Mouse (Mus musculus) induced T-regulatory cell, adult 2 months (primary cell): ENCODE data around the gene Tox4.
"Not testable (repeated sequence)": the region's sequence is repeated elsewhere in the genome, so short reads cannot be mapped to it uniquely, and the experiment has no call there.

Experiments
- DNase-seq: peaks from one replicate; pipeline ENCODE4 v3.0.0-alpha.2; 2012; ENCODE audit warnings: low read depth

The Tox4 gene

DNA sequence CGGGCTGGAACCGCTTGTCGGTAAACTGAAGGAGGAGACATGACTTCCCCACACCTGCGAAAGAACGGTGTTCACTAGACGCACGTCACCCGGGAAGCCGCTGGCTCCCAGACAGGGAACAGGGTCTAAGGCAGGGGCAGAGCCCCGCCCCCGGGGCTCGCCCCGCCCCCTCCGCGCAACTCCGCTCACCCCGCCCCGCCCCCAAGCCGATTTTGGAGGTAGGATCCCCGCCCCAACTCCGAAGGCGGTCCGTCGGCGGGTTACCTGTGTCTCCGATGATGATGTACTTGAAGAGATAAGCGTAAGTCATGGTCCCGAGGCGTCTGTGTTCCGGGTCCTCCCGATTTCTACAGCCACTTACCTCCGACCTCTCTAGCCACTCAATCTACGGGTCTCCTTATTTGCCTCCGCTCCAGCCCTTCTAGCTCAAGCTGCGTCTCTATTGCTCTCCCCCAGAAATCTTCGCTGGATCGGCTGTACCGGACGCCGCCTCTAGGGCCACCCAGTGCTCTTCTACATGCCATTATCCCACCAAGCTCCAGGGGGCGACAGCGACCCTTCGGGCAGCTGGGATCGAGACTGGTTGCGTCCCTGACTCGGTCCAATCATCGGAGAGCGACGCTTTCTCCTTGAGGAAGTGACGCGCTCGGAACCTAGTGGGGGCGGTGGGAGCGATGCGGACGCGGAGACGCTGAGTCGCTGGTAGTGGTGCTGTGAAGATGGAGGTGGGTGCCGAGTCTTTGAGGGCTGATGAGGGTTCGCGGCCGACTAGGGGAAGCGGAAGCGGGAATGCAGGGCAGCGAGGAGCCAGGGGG, at the start of gene Tox4, which contains the start of gene Rab2b:
TSS of gene Tox4 (plus strand) at position 215 of the 815 bp plus-strand sequence.
TSS of gene Rab2b (minus strand) at position 614 of the 815 bp plus-strand sequence.
- DNase-seq, result peak; percentile 100

DNA sequence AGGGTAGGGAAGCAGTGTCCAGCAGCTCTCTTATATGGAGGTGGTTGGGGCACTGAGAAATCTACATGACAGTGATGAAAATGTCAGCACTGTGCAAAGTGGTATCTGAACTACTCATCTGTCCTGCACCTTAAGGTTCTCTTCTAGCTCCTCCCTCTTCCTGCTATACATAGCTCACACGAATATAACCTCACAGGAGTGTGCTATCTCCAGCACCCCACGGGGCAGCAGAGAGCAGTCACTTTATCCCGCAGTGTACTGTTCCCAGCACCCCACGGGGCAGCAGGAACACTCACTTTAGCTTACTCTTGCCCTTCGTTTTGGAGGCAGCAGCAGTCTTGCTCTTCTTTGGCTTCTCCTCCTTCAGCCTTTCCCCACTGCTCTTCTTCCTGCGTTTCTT, 46.7 kb upstream of the Tox4 start:
- DNase-seq, result no peak

DNA sequence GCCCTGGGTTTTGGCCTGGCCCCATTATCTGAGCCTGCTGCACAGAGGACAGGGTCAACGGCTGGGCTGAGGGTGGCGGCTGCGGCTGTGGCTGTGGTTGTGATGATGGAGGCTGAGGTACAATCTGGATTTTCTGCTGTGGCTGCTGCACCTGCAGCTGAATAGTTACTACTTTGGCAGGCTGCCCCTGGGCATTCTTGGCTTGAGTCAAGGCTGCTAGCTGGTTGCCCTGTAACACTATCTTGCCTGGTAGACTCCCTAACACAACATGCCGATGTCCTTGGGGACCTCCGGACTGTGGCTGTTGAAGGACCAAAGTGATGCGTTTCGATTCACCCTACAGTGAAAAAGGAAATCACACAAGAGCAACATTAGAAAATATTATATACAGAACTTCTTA, 43.8 kb upstream of the Tox4 start:
- no peak for DNase-seq

DNA sequence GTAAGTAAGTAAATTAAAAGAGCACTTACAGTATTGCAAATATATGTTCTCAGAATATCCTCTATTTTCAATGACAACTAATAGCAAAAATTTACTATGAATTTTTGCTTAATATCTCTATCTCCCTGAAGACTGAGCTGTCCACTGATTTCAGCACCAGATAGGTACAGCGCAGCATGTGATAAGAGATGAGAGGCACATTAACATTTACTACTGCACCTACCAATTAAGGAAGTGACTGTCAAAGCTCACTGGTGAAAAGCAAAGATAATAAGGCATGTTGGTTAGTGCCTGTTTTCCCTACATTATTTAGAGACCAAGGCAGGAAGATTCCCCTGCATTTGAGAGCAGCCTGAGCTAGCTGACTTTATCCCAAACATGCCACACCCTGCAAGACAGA, 42.7 kb upstream of the Tox4 start:
- no peak for DNase-seq

GRCm38 (mm10) chr14:52244041-52244689, 34.8 kb upstream of the Tox4 start:
- DNase-seq, result peak; percentile 100

DNA sequence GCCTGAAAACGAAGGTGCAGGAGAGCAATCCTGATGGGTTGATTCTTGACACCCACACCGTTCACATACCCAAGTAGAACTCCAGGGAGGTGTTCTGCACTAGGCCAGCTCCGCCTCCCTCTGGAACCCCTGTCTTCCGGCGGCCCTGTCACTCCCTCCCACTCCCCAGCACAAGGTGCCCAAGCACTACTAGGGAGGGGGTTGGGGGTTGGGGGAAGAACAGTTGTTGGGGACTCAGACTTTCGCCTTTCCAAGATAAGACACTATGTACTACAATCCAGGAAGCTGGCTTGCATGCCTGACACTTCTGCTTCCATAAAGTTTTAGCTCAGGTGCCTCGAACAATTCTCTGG, 34.3 kb upstream of the Tox4 start:
- no peak for DNase-seq

GRCm38 (mm10) chr14:52246129-52246528, 32.8 kb upstream of the Tox4 start:
- DNase-seq, result no peak

GRCm38 (mm10) chr14:52256311-52257175, 22.4 kb upstream of the Tox4 start:
- DNase-seq, result peak; percentile 57

- peak; percentile 97 for DNase-seq
Observed at GRCm38 (mm10) chr14:52257484-52258213, 21.3 kb upstream of the Tox4 start, which contains the start of gene Chd8. Gene Chd8 (minus strand): TSS chr14:52257780.

DNA sequence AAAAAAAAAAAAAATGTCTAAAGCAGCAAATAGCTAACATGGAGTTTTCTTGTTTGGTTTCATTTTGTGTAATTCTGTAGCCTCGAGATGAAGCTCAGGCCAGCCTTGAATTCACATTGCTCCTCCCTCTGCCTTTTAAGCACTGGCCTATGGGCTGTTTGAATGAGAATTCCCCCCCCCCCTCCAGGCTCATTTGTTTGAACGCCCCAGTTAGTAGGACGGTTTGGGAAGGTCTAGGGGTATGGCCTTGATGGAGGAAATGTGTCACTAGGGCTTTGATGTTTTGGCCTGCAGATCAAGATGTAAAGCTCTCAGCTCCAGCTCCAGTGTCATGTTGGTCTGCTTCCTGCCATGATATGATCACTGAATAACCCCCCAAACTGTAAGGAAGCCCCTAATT, 6.2 kb upstream of the Tox4 start:
- peak; percentile 39 for DNase-seq

DNA sequence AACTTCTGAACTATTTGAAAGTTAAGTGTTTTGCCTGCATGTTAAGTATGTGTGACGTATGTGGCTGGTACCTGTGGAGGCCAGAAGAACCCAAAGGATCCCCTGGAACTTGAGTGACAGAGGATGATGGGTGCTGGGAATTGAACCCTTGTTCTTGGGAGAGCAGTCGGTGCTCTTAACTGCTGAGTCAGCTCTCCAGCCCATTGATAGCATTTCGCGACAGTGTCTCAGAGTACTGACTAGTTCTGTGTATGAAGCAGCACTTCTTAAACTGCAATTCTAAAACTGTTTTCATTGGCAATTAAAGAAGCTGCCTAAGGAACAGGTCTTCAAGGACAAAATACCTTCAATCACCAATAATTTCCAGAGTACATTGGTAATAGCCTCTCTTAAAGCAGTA, 1.7 kb upstream of the Tox4 start:
- DNase-seq, result no peak

GRCm38 (mm10) chr14:52279747-52280120, 788 bp downstream of the Tox4 start:
- DNase-seq, result no peak

DNA sequence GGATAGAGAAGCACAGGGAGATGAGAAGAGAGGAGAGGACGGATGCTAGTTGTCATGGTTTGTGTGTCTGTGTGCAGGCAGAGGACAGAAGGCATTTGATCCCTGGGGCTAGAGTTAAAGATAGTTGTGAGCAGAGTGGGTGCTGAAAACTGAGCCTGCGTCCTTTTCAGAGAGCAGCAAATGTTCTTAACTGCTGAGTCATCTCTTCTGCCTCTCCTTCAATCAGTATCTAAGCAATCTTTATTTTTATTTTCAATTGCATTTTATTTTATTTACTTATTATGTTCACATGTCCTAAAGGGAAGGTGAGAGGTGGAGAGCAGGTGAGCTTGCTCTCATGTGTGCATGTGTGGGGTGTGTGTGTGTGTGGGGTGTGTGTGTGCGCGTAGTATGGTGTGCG, 4.7 kb downstream of the Tox4 start:
- no peak for DNase-seq

DNA sequence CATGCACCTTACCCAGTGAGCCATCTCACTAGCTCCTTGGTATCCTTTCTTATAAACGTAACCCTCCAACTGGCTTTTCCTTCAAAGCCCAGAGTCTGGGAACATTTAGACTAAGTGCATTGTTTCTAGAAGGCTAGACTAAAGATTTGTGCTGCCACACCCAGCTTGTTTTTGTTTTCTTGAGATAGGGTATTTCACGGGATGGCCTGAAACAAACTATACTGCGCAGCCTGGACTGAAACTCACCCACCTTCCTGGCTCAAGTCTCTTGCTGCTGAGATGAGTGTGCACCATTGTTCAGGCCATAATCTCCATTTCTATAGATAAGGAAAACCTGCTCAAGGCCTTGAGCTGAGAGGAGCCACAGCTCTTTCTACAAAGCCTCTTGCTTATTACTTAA, 5.2 kb downstream of the Tox4 start:
- no peak for DNase-seq

DNA sequence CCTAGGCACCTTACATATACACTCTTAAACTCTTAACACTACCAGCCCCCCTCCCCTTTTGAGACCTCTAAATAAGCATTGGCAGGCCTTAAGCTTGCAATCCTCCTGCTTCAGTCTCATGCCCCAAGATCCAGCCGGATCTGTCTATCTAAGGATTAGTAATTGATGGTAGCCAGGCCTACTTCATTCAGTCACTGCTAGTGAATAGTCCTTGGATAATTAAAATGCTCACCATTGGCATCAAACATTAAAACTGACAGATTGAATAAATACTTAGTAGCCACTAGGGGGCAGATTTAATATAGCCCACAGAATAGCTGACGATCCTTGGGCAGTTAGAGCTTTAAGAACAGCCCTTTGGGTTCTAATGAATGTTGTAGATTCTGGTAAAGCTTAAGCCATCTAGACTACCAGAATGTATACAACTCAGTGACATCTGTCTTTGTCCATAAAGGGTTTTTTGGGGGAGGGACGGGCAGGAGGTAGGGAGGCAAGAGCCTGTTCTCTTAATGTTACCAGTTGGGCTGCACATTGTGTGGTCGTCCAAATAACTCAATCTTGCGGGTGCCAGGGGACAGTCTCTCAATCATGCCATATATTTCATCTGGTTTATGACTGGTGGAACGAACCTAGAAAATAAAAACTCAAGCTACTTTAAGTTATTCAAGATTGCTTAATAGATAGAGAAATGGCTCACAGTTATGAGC, 16.8 kb downstream of the Tox4 start:
- peak; percentile 58 for DNase-seq

GRCm38 (mm10) chr14:52303517-52303916, 24.6 kb downstream of the Tox4 start:
- not testable (repeated sequence) for DNase-seq

GRCm38 (mm10) chr14:52304644-52305271, 25.8 kb downstream of the Tox4 start, which contains the start of gene Mettl3:
Gene Mettl3 (minus strand): TSS chr14:52305128.
- peak; percentile 96 for DNase-seq

DNA sequence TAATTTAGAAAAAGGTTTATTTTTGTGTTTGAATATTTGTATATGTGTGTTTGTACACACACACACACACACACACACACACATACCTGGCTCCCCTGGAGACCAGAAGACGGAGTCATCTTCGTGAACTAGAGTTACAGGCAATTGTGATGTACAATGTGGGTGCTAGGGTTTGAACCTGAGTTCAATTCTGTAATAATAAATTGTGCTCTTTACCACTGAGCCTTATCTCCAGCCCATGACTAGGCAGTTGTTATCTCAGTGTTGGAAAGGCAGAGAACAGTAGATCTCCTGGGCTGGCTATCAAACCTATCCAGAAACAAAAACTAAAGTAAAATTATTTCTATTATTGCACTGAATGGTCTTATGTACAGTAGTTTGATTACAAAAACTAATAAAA, 27.2 kb downstream of the Tox4 start:
- no peak for DNase-seq

DNA sequence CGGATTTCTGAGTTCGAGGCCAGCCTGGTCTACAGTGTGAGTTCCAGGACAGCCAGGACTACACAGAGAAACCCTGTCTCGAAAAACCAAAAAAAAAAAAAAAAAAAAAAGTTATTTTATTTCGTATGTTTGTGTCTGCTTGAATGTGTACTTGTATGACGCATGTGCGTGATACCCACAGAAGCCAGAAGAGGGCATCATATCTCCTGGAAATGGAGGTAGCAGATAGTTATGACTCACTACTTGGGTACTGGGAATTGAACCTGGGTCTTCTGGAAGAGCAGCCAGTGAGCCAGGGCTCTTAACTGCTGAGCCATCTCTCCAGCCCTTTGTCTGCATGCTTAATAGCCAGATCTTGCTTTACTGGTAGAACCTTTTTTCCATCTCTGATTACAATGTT, 31.4 kb downstream of the Tox4 start:
- peak; percentile 48 for DNase-seq

DNA sequence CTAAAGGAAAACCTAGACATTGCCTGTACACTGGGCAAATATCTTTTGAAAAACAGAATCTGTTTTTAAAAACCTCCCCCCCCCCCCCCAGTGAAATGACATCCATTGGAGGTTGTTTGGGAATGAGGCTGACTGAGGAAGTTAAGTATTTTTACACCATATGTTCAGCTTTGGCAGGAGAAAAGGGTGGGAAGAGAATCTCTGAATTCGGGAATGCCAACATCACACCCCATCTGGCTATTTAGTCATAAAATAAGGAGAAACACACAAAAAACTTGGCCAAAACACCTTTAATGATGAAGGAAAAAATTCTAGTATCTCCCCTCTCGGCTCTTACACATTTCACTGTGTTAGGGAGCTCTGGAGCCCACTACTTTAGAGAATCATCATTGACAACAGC, 32.0 kb downstream of the Tox4 start:
- DNase-seq, result no peak
